Mouse (Mus musculus) adrenal gland, postnatal 36 days (tissue): Measurements from ENCODE around the gene Bmt2. TPM values are rescaled to one million over a fixed set of nuclear protein-coding genes. Genes with fewer than 3 reads are reported as not detected.

Experiments
- DNase-seq, 2 experiments: peaks; one replicate each; pipeline ENCODE4 v3.0.0; 2021; ENCODE audit warnings: mixed read lengths in 1 of 2
- long read RNA-seq, 2 experiments: library from polyadenylated mRNA; stranded (forward); transcript quantifications; one replicate each; pipeline ENCODE4 v2.0.0; 2021; ENCODE audit warnings: borderline sequencing depth in 2 of 2
- total RNA-seq, 2 experiments: library from RNA; stranded (reverse); gene quantifications; 2 replicates each; pipeline ENCODE4 v1.2.3; 2021

Gene Bmt2
- 10 to 100 TPM; 11.8 to 14.8 TPM for total RNA-seq
- long read RNA-seq, experiment 1, full-length matches to known transcripts: 5 of 7 reads
- long read RNA-seq, experiment 1, partial matches to known transcripts: 0 of 7 reads
- long read RNA-seq, experiment 1, other reads (novel, unspliced or antisense): 2 of 7 reads
- long read RNA-seq, experiment 2, full-length matches to known transcripts: 2 of 5 reads
- long read RNA-seq, experiment 2, partial matches to known transcripts: 1 of 5 reads
- long read RNA-seq, experiment 2, other reads (novel, unspliced or antisense): 2 of 5 reads

DNA sequence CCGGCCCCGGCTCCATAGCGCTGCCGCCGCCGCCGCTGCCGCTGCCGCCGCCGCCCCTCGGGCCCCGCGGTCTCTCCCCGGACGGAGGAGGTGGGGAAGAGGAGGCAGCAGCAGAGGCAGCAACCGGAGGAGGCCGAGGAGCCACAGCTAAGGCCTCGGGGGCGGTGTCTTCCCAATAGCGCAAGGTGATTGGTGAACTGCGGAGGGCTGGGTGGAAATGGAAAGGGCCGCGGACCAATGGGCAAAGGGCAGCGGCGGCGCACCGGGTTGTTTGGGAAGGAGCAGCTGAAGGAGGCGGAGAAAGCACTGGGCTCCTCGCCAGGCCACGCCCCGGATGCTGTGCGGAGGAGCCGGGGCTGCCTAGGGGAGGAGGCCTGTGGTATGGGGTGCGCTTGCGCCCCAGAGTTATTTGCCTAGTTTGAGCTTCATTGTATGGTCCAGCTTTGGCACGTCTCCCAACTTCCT is at the start of gene Bmt2:
Bmt2 (minus strand) TSS at position 149 of the 465 bp plus-strand sequence.
- DNase-seq: peak; percentile 100

DNA sequence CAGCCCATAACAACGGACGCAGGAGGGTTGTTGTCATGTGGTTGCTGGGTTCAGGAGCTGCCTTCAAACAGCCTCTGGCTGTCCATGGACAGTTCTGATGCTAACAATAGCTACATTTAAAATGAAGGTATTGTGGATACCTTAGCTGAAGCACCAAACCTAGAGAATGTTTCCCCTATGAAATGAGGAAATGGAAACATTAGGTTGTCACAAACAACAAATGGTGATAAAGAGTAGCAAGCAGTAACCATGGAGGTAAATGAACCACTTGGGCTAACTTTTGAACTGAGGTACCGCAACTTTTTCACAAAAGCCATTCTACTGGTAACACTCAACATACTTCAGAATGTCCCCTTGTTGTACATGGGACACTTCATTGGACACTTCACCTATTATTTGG is 44.4 kb upstream of the Bmt2 start:
- DNase-seq: no peak

DNA sequence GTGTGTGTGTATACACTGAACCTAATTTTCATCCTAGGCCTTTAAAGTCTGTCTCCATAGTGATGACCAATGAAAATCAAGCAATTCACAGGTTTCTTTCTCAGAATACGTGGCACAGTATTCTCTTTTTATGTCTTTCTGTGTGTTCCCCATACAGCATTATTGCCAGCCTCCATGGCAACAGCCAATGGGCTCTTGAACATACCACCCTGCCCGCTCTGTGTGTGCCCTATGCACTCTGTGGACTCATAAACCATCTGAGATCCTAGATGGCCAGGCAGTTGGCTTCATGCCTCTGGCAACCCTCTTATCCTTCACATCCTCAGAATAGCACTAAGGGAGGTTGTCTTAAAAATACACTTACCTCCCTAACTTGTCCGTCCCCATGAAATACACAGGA is 37.1 kb upstream of the Bmt2 start:
- DNase-seq: no peak

DNA sequence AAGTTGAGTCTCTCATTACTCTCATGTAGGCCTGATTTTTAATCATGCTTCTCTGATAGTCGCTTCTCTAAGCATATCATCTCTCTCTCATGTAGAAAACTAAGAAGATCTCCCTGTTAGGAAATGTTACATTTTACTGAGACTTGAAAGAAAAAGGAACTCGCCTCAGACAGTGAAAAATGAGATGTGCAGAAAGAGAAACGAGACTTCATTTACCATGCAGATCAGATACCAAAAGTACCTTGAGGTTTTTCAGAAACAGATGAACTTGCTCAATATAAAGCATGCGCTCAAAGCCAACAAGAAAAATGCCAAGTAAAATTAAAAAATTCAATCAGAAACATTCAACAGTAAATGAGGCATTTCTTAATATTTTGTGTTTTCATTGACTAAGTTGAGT is 19.1 kb upstream of the Bmt2 start:
- no peak for DNase-seq

DNA sequence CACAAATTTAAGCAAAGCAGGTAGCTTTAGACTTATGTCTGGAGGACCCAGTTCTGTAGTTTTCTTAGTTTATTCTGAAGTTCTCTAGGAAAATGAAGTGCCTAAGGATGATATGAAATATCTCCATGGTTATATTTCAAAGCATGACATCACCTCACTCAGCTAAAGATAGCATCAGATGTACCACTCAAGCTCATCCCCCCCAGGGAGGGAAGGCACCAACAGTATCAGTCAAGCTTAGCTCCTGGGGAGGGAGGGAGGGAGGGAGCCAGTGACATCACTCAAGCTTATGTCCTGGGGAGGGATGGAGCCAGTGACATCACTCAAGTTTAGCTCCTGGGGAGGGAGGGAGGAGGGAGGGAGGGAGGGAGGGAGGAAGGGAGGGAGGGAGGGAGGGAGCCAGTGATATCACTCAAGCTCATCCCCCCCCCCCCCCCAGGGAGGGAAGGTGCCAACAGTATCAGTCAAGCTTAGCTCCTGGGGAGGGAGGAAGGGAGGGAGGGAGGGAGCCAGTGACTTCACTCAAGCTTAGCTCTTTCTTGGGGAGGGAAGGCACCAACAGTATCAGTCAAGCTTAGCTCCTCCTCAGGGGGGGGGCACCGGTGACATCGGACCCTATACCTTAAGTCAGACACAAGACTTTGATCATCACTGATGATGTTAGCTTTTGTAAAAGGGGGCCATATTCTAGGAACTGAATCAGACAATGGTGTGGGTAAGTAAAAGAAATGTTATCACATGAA is 17.5 kb upstream of the Bmt2 start:
- DNase-seq: no peak

DNA sequence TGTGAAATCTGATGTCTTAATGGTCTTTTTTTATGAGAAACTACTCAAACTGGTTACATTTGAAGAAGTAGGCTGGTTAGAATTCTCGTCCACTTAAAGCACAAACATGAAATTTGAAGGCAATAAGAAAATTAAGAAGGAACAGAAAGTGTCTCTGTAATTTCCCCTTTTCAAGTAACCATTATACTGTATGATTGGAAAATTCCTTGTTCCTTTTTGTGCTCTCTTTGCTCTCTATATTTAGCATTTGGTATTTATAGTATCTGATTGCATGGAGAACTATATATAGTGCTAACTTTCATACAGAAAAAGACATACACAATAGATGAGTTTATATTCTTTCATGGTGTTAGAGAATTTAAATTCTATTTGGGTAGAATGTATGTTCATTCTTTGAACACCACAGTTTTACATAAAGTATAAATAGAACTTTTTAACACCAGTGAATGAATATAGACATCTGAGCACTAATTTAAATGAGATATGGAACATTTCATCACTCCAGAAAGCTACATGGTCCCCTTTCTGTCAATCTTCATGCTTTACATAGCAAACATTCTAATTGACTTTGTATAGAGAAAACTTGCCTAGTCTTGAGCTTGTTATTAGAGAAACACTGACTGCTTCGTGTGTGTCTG is 14.0 kb upstream of the Bmt2 start:
- no peak for DNase-seq

DNA sequence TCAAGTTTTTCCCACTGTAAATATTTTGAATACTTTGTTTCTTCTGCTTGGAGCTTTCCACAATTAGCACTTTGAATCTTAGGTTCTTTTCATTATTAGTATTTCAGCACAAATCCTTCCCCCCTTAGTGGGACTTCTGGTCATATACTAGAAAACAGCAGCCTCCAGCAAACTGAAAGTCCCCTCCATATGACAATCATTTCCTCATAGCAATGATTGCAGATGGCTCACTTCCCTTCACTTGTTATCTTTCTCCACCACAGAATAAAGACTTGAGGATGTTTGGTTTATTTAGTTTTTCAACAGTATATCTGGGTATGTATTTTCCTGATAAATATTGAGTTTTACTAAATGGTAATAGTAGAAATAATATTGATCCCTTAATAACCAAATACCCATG is 12.6 kb upstream of the Bmt2 start:
- no peak for DNase-seq

DNA sequence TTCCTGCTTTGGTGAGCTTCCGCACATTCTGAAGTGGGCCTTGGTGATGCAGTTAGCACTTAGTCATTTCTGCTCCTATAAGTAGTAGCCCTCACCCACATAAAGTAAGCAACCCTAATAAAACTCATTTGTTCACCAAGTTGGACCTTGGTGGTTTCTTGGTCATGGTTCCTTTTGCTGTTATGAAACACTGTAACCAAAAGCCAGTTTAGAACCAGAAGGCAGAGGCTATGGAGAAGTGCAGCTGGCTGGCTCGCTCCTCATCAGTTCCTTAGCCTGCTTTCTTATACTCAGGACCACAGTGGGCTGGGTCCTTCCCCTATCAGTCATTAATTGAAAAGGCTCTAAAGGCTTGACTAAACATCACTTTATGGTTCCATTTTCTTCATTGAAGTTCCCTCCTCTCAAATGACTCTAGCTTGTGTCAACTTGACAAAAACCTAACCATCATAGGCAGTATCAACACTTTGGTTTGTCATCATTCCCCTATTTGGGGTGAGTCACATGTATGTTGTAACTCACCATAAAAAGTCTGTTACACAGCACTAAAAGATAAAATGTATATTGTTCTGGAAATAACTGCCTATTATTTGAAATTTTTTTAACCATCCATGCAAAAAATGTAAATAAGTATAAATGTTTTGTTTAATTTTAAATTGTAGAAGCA is 6.3 kb upstream of the Bmt2 start:
- DNase-seq: no peak

DNA sequence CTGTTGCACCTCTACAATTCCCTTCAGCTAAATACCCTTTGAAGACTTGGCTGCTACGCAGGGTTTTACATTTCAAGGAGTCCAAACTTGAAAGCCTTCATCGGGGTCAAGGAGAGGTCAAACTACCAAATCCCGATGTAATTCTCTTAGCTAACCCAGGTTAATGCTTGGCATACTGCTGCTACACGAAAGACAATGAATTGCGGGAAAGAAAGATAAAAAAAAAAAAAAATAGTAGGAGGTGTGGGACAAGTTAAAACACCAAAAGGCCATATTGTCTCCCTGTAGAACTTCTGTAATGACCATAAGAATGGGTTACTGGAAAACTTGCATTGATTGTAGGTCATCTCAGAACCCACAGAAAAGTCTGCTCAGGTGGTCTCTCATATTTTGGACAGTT is 583 bp upstream of the Bmt2 start:
- no peak for DNase-seq

DNA sequence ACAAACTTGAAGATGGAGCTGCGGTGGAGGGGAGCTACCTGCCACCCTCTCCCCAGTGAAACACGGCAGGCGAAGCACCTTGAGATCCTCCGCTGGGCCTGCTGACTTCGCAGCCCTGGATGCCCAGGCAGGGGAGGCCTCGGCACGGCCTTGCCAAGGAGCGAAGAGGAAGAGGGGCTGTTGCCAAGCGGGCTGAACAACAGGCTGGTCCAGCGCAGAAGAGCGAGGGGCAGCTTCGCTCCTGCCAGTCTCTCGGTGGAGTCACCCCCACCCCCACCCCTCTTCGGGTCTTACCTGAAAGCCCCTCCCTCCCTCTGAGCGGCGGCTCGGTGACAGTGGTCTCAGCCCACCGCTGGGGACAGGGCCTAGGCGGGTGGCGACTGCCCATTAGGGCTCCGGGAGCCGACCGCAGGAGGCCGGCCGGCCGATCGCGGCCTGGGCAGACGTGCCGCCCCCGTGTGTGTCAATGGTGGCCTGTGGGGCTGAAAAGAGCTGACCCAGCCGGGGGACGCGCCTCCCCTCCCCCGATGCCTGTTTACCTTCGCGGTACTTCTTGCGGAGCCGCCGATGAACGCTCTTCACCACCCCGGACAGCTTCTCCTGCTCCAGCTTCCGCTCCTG is 515 bp downstream of the Bmt2 start:
- peak; percentile 57 to 62 for DNase-seq

DNA sequence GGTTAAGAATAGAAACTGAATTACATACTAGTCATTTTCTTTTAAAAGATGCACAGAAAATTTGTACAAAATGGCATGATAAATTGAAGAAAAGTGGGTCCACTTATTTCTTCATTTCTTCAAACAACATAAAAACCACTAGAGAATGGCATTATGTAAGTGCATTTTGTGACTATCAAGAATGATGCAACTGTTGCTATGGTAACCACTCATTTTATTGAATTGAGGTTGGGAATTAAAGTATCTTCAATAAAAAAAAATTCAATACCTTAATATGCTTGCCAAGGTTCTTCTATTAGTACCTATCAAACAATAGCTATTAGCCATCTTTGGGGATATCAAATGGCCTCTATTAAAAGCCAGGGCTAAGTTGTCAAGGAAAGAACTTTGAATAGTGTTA is 1.6 kb downstream of the Bmt2 start:
- DNase-seq: no peak

DNA sequence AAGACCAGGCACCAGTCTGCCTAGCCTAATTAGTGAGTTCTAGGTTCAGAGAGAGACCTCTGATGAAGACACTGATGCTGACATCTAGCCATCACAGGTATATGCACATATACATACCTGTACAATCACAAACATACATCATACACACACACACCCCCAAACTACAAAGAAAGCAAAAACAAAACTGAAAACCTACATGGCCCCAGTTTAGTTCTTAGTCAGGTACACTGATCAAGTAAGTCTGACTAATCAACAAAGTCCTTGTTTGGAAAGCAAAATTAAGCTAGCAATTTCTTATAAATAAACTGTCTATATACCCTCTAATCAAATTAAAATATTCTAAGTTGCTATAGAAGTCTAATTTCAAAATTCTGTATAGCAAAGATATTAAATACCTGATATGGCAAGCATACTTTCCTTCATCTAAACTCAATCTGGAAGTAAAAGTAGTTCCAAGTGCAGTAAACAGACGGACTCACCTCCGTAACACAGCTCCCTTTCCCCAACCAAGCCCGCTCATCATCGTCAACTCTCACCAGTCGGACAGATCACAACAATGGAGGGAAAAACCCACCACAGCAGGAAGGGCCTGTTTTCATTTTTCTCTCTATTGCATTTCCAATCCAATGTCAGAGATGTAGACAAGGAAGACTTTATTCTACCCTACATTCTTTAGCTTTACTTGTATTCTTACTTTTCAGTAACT is 3.0 kb downstream of the Bmt2 start:
- DNase-seq: no peak

DNA sequence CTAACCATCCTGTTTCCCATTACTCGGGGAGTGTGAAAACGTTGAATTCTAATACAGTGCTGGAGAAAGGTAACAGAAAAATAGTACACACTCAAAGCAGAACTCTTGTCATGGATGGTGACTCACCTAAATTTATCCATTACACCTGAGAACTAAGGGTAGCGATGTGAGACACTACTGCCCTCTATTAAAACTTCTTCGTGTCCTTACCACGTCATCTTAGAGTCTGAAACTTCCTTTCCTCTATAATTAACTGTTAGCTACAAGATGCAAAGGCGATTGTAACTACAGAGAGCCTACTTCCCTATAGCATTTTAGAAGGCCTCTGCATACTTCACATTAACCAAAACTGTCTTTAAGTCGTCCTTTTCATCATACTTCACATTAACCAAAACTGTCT is 12.1 kb downstream of the Bmt2 start:
- no peak for DNase-seq

DNA sequence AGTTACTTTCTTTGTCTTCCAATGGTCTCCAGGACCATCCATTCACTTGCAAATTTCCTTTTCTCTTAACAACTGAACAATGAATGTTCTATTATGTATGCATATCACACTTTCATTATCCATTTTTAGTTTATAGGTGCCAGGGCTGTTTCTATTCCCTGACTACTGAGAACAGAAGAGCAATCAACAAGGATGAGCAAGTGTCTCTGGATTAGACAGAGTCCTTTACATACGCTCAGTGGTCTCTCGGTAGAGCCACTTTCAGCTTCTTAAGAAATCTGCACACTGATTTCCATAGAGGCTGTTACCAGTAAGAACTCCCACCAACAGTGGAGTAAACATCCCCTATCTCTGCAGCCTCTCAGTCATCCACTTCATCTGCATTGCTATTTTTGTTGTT is 19.8 kb downstream of the Bmt2 start:
- DNase-seq: no peak

DNA sequence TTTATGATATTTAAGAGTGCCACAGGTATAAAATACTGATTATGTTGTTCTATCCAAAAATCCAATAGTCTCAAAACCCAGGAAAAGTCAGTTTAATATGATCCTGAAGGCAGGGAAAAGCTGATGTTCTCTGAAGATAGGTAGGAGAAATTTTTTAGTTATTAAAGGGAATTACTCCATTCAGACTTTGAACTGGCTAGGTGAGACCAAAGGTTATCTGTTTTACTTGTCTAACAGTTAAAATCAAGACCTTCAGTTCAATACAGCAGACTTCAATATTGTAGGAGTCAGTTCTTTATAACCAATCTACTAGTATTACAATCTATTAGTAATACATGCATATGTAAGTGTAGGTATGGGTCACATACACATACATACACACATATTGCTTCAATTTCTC is 23.7 kb downstream of the Bmt2 start:
- DNase-seq: no peak

DNA sequence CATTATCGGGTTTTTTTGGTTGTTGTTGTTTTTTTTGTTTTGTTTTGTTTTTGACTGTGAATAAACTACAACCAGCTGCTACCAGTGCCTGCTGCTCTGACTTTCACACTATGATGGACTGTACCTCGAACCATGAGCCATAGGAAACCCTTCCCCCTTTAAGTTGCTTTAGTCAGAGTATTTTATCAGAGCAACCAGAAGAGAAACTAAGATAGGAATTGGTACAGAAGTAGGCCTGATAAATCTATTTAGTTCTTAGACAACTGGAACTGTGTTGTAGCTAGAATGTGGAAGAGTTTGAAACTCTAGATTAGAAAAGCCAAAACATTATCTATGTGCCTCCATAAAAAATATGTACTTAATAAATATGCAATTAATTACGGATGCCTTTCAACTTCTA is 25.5 kb downstream of the Bmt2 start:
- DNase-seq: no peak

DNA sequence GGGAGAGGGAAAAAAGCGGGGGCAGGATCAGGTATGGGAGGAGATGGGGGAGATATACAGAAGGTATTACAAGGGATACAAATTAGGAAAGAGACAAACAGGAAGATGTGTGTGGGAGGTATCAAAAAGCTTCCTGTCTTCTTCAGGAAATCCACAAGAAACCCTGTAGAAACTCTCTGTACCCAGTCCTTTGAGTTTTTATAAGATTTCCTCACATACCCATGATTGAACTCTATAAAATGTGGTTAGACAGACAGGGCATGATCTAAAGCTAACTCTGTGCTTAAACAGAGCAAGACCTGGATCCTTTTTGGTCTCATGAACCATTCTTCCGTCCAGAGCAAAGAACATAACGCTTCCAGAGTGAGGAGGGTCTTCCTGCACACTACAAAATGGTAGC is 26.9 kb downstream of the Bmt2 start:
- DNase-seq: no peak

DNA sequence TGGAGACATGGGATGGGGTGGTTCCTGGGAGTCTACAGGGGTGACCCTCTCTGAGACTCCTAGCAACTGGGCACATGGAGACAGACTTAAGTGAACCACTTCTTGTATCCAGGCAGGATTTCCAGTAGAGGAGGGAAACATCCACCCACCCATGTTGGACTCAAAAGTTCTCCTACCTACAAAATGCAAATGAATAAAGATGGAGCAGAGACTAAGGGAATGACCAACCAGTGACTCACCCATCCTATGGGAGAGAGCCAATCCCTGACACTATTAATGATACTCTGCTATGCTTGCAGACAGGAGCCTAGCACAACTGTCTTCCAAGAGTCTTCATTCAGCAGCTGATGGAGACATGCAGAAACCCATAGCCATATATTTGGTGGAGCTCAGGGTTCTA is 29.5 kb downstream of the Bmt2 start:
- no peak for DNase-seq

DNA sequence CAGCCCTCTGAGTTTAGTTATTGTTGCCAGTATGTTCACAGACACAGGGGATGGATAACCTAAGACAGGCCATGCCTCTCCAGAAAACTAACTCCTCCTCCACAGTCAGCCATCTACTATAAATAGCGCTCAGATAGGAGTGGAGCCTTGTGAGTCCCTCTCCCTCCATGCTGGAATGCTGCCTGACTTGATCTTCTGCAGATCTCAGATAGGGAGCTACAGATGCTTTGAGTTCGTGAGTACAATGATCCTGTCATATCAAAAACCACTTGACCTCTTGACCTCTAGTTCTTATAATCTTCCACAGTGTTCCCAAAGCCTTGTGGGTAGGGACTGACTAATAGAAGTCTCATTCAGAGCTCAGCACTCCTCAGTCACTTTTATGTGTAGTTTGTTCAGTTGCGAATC is 41.2 kb downstream of the Bmt2 start:
- peak in 1 of 2 experiments; percentile 11 for DNase-seq

DNA sequence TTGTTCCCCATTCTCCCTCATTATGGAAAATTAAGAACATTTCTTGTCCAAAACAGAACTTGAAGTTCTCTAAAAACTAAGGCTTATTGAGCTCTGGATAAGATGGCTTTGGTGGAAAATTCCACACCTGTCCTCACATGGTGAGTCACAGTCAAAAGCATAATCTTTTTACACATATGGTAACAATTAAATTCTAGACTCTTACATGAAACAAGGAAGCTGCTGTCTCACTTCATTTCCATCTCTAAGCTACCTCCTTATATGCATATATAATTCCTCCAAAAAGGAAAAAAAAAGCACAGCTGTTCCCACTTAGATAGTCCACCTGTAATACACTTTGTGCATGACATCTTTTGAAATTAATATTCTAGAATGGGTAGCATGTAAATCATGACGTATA is 45.2 kb downstream of the Bmt2 start:
- no peak for DNase-seq

DNA sequence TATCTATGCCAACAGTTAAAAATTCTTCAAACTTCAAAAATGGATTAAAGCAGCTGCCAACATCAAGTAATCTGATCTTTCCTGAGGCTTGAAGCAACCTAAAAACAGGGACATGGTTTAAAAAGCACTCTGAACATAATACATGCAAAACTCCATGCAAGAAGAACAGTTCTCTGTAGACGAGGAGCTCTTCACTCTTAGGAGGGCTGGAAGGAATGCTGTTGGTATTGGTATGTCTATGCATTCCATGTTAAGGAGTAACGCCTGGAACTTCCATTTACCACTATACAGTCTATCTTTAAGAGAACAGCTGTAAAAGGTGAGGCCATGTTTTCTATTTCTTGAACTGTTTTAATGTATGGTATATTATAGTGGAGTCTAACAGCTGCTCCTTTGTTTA is 47.2 kb downstream of the Bmt2 start:
- no peak for DNase-seq

DNA sequence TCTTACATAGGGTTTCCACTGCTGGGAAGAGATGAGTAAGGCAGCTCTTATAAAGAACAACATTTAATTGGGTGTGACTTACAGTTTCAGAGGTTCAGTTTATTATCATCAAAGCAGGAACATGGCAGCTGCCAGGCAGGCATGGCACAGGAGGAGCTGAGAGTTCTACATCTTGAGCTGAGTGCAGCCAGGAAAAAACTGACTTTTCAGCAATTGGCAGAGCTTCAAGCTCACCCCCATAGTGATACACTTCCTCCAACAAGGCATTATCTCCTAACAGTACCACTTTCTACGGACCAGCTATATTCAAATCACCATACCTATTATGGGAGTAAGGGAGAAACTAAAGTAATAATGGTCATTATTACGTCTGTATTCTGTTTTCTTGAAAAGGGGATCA is 58.1 kb downstream of the Bmt2 start:
- DNase-seq: no peak
